Mouse (Mus musculus): ENCODE measurements around the gene Cntnap2.

GRCm38 (mm10) chr6:47182252-47182651 is 2123.1 kb downstream of the Cntnap2 start:
- TF ChIP-seq CHD2 (IDR thresholded peaks at IDR 0.05; ENCODE audit: low read length) (no peak), ZNF384 (IDR thresholded peaks at IDR 0.05; ENCODE audit: low read depth, low read length) (no peak), POLR2A (IDR thresholded peaks at IDR 0.05; ENCODE audit: low read depth, low read length) (no peak), CTCF (conservative IDR thresholded peaks at IDR 0.05 in 1 of 2, IDR thresholded peaks at IDR 0.05 in 1 of 2; ENCODE audit: low read depth in 2 of 2, low read length in 2 of 2) (no peak)
